Mouse (Mus musculus): ENCODE data around the gene Smarcc2. TPM values are rescaled to one million over a fixed set of nuclear protein-coding genes. Genes with fewer than 3 reads are reported as not detected.
A peak's percentile ranks its signal among the peaks of the same experiment; 100 is the strongest.

The Smarcc2 gene
- polyA plus RNA-seq, 1 experiment from 2014 or later, result 136 TPM

DNA sequence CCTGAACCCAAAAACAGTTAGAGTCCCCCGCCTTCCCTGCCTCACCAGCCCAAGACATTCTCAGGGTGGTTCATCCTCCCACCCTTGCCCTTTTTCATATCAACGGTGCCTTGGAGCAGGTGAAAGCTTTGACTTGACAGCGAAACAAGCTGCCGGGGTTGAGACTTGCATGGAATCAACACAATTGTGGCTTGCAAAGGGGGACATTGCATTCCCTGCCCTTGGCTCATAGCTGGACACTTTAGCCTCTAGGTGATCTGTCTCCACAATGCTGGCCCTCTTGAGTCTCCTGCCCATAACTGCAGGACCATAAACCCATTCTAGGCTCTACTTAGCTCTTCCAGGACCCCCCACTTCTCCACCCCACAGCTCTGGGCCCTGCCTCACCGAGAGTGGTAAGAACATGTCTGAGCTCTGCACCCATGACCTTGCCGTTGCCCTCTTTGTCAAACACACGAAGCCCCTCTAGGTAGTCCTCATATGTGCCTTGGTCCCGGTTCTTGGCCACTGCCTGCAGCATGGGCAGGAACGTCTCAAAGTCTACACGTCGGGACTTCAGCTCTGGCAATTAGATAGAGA lies 35.7 kb downstream of the Smarcc2 start:
- no peak for ATAC-seq
- Histone ChIP-seq H3K9me3 (ENCODE audit: control insufficient read depth, low read length) (no peaks in the 10 kb centered on the region), H3K4me1 (ENCODE audit: control insufficient read depth, insufficient read depth, low read depth, low read length) (peaks cover 47% of the 10 kb centered on the region), H3K4me3 (ENCODE audit: low read length) (peak overlapping the region; percentile 84), H3K4me2 (ENCODE audit: low read length) (peak overlapping the region; percentile 78), H3K27me3 (replicated peaks; ENCODE audit: control insufficient read depth, insufficient read depth, low read length) (no peaks in the 10 kb centered on the region), H3K27ac (ENCODE audit: low read depth, low read length) (peak overlapping the region; percentile 92), H3K36me3 (ENCODE audit: control insufficient read depth, insufficient read depth, low read length) (peaks cover 19% of the 10 kb centered on the region), H3K9ac (ENCODE audit: low read depth, low read length) (peak overlapping the region; percentile 89)
- 57% methylated on average over 11 of the region's 11 CpGs for WGBS

DNA sequence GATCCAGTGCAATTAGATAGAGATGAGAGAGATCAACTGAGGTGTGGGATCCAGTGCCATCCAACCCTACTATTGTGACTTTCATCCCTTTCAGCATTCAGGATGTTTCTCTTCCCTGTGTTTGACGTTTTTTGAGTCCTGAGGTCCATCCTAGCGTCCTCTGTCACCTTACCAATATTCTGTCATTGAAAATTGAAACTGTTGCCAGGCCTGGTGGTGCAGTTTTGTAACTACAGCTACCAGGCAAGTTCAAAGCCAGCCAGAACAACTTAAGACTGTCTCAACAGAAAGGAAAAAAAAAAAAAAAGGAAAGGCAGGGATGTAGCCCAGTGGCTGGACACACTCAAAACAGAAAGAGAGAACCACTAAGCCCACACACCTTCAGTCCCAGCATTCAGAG lies 36.2 kb downstream of the Smarcc2 start:
- no peak for ATAC-seq
- peak overlapping the region; percentile 89; the same call in 1 of the 2 replicates for H3K9ac ChIP-seq (ENCODE audit: low read depth, low read length)
- H3K4me3 ChIP-seq (ENCODE audit: low read length), result no peak overlapping the region
- no peaks in the 10 kb centered on the region for H3K9me3 ChIP-seq (ENCODE audit: control insufficient read depth, low read length)
- WGBS, result 74% methylated on average over 2 of the region's 2 CpGs
- H3K27ac ChIP-seq (ENCODE audit: low read depth, low read length), result no peak overlapping the region
- peaks cover 43% of the 10 kb centered on the region for H3K4me1 ChIP-seq (ENCODE audit: control insufficient read depth, insufficient read depth, low read depth, low read length)
- H3K27me3 ChIP-seq (replicated peaks; ENCODE audit: control insufficient read depth, insufficient read depth, low read length), result no peaks in the 10 kb centered on the region
- H3K36me3 ChIP-seq (ENCODE audit: control insufficient read depth, insufficient read depth, low read length), result peaks cover 14% of the 10 kb centered on the region
- peak overlapping the region; percentile 78 for H3K4me2 ChIP-seq (ENCODE audit: low read length)

DNA sequence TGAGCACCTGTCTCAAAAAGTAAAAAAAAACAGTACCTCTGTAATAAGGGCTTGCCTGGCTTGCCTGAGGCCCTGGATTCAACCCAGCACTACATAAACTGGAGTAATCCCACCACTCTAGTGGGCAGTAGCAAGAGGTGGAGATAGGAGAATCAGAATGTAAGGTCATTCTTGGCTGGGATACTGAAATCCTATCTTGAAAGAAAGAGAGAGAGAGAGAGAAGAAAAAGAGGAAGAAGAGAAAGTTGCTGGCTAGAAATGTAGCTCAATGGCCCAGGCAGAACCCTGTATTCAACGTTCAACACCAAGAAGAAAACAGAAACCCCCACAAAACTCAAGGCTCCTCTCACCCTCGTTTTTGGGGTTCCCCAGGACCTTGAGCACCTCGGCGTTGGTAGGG lies 36.9 kb downstream of the Smarcc2 start:
- Histone ChIP-seq H3K36me3 (ENCODE audit: control insufficient read depth, insufficient read depth, low read length) (peaks cover 8% of the 10 kb centered on the region), H3K9ac (ENCODE audit: low read depth, low read length) (no peak overlapping the region), H3K4me3 (ENCODE audit: low read length) (no peak overlapping the region), H3K27me3 (replicated peaks; ENCODE audit: control insufficient read depth, insufficient read depth, low read length) (no peaks in the 10 kb centered on the region), H3K4me2 (ENCODE audit: low read length) (no peak overlapping the region), H3K9me3 (ENCODE audit: control insufficient read depth, low read length) (no peaks in the 10 kb centered on the region), H3K4me1 (ENCODE audit: control insufficient read depth, insufficient read depth, low read depth, low read length) (peaks cover 42% of the 10 kb centered on the region), H3K27ac (ENCODE audit: low read depth, low read length) (no peak overlapping the region)
- WGBS, result 78% methylated on average over 4 of the region's 4 CpGs
- ATAC-seq, result no peak

DNA sequence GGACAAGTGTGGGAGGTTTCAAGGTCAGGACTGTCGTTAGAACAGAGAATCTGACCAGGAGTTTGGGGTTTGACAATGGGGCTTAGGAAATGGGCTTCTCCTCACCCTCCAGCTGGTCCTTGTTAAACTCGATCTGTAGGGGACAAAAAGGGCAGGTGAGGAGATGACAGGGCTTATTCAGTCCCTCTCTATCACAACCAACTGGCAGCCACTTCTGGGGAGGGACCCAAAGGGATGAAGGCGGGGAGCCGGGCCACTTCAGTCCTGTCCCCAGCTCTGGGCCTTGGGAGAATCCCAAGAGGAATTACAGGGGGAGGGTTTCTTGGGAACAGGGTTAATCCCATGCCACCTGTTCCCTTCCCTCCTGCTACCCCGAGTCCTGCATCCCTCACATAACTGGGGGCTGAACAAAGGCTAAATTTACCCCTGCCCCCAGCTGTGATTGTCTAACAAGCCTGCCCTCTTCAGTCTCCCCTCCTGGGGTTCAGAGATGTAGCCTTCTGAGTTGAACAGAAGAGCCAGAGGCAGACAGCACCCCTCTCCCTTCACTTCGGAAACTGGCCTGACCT lies 37.5 kb downstream of the Smarcc2 start:
- Histone ChIP-seq H3K27ac (ENCODE audit: low read depth, low read length) (no peak overlapping the region), H3K9me3 (ENCODE audit: control insufficient read depth, low read length) (no peaks in the 10 kb centered on the region), H3K9ac (ENCODE audit: low read depth, low read length) (peak overlapping the region; percentile 40), H3K4me3 (ENCODE audit: low read length) (no peak overlapping the region), H3K4me1 (ENCODE audit: control insufficient read depth, insufficient read depth, low read depth, low read length) (peaks cover 35% of the 10 kb centered on the region), H3K4me2 (ENCODE audit: low read length) (no peak overlapping the region), H3K27me3 (replicated peaks; ENCODE audit: control insufficient read depth, insufficient read depth, low read length) (no peaks in the 10 kb centered on the region), H3K36me3 (ENCODE audit: control insufficient read depth, insufficient read depth, low read length) (peaks cover under 1% of the 10 kb centered on the region)
- WGBS, result 36% methylated on average over 6 of the region's 6 CpGs
- no peak for ATAC-seq

DNA sequence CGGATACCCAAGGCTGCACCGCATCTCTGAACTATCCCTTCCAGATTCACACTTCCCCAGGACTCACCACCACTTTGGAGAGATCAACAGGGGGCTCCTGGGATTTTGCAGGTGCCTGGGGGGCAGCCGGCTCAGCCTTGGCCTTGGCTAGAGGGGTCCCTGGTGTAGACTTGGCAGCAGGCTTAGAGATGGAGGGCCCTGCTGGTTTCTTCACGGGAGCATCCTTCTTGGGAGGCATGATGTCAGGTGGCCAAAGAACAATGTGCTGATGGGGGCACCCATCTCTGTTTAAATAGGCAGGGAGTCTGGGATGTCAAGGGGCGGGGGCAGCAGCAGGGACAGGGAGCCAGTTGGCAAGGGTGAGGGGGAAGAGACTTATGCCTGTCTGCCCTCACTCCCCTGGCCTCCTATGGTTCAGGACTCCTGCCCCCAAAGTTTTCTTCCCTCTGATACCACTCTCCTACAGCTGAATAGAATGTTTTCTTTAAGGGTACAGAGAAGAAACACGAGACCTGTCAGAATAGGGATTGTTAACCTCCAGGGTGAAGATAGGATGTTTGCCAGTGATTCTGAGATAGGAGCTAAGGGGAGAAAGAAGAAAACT lies 38.2 kb downstream of the Smarcc2 start:
- Histone ChIP-seq H3K9ac (ENCODE audit: low read depth, low read length) (peak overlapping the region; percentile 40), H3K36me3 (ENCODE audit: control insufficient read depth, insufficient read depth, low read length) (no peaks in the 10 kb centered on the region), H3K27me3 (replicated peaks; ENCODE audit: control insufficient read depth, insufficient read depth, low read length) (no peaks in the 10 kb centered on the region), H3K4me2 (ENCODE audit: low read length) (peak overlapping the region; percentile 79; the same call in 1 of the 2 replicates), H3K27ac (ENCODE audit: low read depth, low read length) (no peak overlapping the region), H3K4me1 (ENCODE audit: control insufficient read depth, insufficient read depth, low read depth, low read length) (peaks cover 29% of the 10 kb centered on the region), H3K9me3 (ENCODE audit: control insufficient read depth, low read length) (no peaks in the 10 kb centered on the region), H3K4me3 (ENCODE audit: low read length) (no peak overlapping the region)
- WGBS, result 41% methylated on average over 6 of the region's 6 CpGs
- no peak for ATAC-seq

DNA sequence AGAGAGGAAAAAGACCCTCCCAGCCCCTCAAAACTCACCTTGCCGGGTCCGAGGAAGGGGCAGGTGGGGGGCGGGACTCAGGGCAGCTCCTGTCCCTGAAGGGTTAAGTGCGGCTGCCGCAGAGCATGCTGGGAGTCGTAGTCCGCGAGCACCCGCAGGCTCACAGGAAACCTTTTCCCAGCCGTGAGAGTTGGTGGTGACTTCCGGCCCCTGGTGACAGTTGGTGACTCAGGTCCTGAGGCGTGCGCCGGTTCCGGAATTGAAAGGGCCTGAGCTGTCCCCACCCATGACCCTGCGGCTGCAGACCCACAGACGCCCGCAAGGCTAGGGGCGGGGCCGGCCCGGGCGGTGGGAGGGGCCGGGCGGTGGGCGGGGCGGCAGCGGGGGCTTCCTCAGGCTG lies 39.5 kb downstream of the Smarcc2 start, which contains the start of gene Myl6b:
Gene Myl6b, minus strand, starts transcription at position 96 of the 400 bp plus-strand sequence.
- peak within 1 kb of the TSS; percentile 79 for H3K4me2 ChIP-seq (ENCODE audit: low read length)
- peaks cover 25% of the 10 kb centered on the region for H3K4me1 ChIP-seq (ENCODE audit: control insufficient read depth, insufficient read depth, low read depth, low read length)
- H3K9me3 ChIP-seq (ENCODE audit: control insufficient read depth, low read length), result no peaks in the 10 kb centered on the region
- no peaks in the 10 kb centered on the region for H3K36me3 ChIP-seq (ENCODE audit: control insufficient read depth, insufficient read depth, low read length)
- peak within 1 kb of the TSS; percentile 64 for H3K4me3 ChIP-seq (ENCODE audit: low read length)
- no peaks in the 10 kb centered on the region for H3K27me3 ChIP-seq (replicated peaks; ENCODE audit: control insufficient read depth, insufficient read depth, low read length)
- peak; percentile 83 for ATAC-seq
- H3K9ac ChIP-seq (ENCODE audit: low read depth, low read length), result peak within 1 kb of the TSS; percentile 69
- 0% methylated on average over 27 of the region's 27 CpGs for WGBS
- peak within 1 kb of the TSS; percentile 82 for H3K27ac ChIP-seq (ENCODE audit: low read depth, low read length)

DNA sequence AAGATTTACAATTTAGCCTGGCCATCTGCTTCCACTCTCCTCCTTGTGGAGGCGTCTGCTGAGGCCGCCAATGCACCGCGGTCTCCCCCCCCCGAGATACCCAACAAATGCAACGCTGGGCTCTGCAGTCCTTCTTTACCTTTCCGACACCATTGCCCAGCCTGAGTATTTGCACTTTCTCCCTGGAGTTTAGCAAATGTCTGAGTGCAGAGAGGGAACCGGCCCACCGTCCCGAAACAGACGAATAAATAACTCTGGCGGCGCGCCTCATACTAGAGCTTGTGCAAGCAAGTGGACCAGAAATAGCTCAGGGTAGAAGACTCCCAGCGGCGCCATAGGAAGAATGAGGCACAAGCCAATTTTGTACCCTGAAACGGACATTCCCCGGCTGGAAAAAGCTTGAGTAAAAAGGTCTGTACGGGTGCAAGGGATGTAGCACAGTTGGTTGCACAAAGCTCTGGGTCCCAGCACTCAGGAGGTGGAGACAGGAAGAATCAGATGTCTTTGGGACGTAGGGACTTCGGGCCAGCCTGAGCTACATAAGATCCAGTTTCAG lies 40.1 kb downstream of the Smarcc2 start:
- 1% methylated on average over 21 of the region's 21 CpGs for WGBS
- Histone ChIP-seq H3K27me3 (replicated peaks; ENCODE audit: control insufficient read depth, insufficient read depth, low read length) (no peaks in the 10 kb centered on the region), H3K9me3 (ENCODE audit: control insufficient read depth, low read length) (no peaks in the 10 kb centered on the region), H3K27ac (ENCODE audit: low read depth, low read length) (peak overlapping the region; percentile 82), H3K4me2 (ENCODE audit: low read length) (peak overlapping the region; percentile 79), H3K36me3 (ENCODE audit: control insufficient read depth, insufficient read depth, low read length) (no peaks in the 10 kb centered on the region), H3K4me1 (ENCODE audit: control insufficient read depth, insufficient read depth, low read depth, low read length) (peaks cover 25% of the 10 kb centered on the region), H3K9ac (ENCODE audit: low read depth, low read length) (peak overlapping the region; percentile 69), H3K4me3 (ENCODE audit: low read length) (peak overlapping the region; percentile 64)
- peak; percentile 38 for ATAC-seq

DNA sequence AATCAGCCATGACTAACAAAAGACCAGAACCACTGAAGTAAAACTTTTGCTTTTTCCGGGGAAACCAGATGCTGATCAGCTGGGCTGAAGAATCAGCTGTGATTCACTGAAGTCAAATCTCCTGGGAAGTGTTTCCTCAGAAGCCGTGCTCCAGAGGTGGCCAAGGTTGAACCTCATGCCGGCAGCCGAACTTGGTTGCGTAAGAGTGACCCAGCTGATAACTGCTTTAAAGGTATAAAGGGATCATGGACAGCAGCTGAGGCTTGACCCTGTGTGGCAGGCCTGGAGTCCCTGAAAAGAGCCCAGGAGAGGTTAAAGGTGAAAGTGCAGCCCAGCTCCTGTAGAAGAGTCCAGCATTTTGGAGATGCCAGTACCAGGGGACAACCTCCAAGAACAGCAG lies 43.3 kb downstream of the Smarcc2 start:
- Histone ChIP-seq H3K27ac (ENCODE audit: low read depth, low read length) (no peak overlapping the region), H3K4me1 (ENCODE audit: control insufficient read depth, insufficient read depth, low read depth, low read length) (peaks cover 13% of the 10 kb centered on the region)
- WGBS, result 78% methylated on average over 5 of the region's 5 CpGs

DNA sequence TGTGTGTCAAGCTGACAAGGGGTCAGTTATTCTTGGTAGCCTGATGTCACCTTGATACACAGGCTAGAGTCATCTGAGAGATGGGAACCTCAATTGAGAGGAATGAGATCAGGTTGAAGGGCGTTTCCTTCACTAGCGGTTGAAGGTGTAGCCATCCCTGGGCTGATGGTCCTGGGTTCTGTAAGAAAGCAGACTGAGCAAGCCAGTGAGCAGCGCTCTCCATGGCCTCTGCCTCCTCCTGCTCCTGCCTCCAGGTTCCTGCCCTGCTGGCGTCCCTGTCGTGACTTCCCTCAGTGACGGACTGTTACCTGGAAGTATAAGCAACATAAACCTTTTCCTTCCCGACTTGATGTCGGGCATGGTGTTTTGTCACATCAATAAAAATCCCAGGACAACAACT lies 44.5 kb downstream of the Smarcc2 start:
- no peak for ATAC-seq
- no peak overlapping the region for H3K9ac ChIP-seq (ENCODE audit: low read depth, low read length)
- WGBS, result 80% methylated on average over 8 of the region's 8 CpGs

More for the DNA sequence above, 43.3 kb downstream of the Smarcc2 start:
- Histone ChIP-seq H3K4me2 (ENCODE audit: low read length) (no peak overlapping the region), H3K9ac (ENCODE audit: low read depth, low read length) (no peak overlapping the region), H3K9me3 (ENCODE audit: control insufficient read depth, low read length) (no peaks in the 10 kb centered on the region), H3K27me3 (replicated peaks; ENCODE audit: control insufficient read depth, insufficient read depth, low read length) (no peaks in the 10 kb centered on the region), H3K36me3 (ENCODE audit: control insufficient read depth, insufficient read depth, low read length) (no peaks in the 10 kb centered on the region), H3K4me3 (ENCODE audit: low read length) (no peak overlapping the region)
- ATAC-seq, result no peak

More for the DNA sequence above, 44.5 kb downstream of the Smarcc2 start:
- Histone ChIP-seq H3K36me3 (ENCODE audit: control insufficient read depth, insufficient read depth, low read length) (no peaks in the 10 kb centered on the region), H3K27ac (ENCODE audit: low read depth, low read length) (no peak overlapping the region), H3K9me3 (ENCODE audit: control insufficient read depth, low read length) (no peaks in the 10 kb centered on the region), H3K27me3 (replicated peaks; ENCODE audit: control insufficient read depth, insufficient read depth, low read length) (no peaks in the 10 kb centered on the region), H3K4me1 (ENCODE audit: control insufficient read depth, insufficient read depth, low read depth, low read length) (peaks cover 4% of the 10 kb centered on the region), H3K4me3 (ENCODE audit: low read length) (no peak overlapping the region), H3K4me2 (ENCODE audit: low read length) (no peak overlapping the region)
